Mouse (Mus musculus): ENCODE measurements at regions not wholly inside any gene's neighbourhood (a gene's known extent, or its start where the extent isn't known, plus 50 kb on each side); places are given as distances from the start of the nearest gene placed in this dataset.
"Not testable (repeated sequence)": the region's sequence is repeated elsewhere in the genome, so short reads cannot be mapped to it uniquely, and the experiment has no call there.

DNA sequence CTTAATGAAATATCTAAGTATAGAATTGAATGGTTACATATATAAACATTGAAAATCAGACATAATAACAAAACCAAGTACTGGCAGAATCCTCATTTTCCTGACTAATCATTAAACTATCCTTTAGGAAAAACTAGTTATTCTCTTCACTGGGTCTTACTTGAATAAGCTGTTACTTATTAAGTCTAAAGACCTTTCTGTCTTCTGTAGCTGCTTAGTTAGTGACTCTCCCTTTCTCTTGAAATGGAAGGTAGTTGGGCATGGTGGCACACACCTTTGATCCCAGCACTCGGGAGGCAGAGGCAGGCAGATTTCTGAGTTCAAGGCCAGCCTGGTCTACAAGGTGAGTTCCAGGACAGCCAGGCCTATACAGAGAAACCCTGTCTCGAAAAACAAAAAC lies 135.9 kb upstream of the Abcb5 start:
- not testable (repeated sequence) for H3K27me3 ChIP-seq (ENCODE audit: control insufficient read depth, insufficient read depth, insufficient read length); H3K79me3 ChIP-seq (ENCODE audit: low read depth); H3K4me3 ChIP-seq (ENCODE audit: insufficient read depth, poor library complexity, severe bottlenecking); H3ac ChIP-seq (ENCODE audit: control insufficient read depth, insufficient read length, low read depth); H3K36me3 ChIP-seq (ENCODE audit: control insufficient read depth, insufficient read depth); H3K79me2 ChIP-seq (ENCODE audit: control insufficient read depth, insufficient read depth)

- Histone ChIP-seq H3K36me3 (ENCODE audit: control insufficient read depth, insufficient read depth) (no peaks in the 10 kb centered on the region), H3K79me3 (ENCODE audit: low read depth) (no peaks in the 10 kb centered on the region), H3K4me3 (ENCODE audit: insufficient read depth, poor library complexity, severe bottlenecking) (no peak overlapping the region), H3ac (ENCODE audit: control insufficient read depth, insufficient read length, low read depth) (no peak overlapping the region), H3K27me3 (ENCODE audit: control insufficient read depth, insufficient read depth, insufficient read length) (no peaks in the 10 kb centered on the region), H3K79me2 (ENCODE audit: control insufficient read depth, insufficient read depth) (no peaks in the 10 kb centered on the region)
- TF ChIP-seq CTCF (IDR thresholded peaks at IDR 0.05; ENCODE audit: control insufficient read depth, insufficient read depth, insufficient read length) (no peak), USF1 (IDR thresholded peaks at IDR 0.05; ENCODE audit: low read depth) (no peak), CEBPB (IDR thresholded peaks at IDR 0.05; ENCODE audit: low read depth) (no peak), MYOG (IDR thresholded peaks at IDR 0.05; ENCODE audit: control insufficient read depth, extremely low read depth, insufficient read length) (no peak), FOSL1 (IDR thresholded peaks at IDR 0.05; ENCODE audit: insufficient read depth, low read length, poor library complexity, severe bottlenecking) (no peak), MAX (IDR thresholded peaks at IDR 0.05) (no peak), MYOD1 (IDR thresholded peaks at IDR 0.05; ENCODE audit: control insufficient read depth, insufficient read length, low read depth) (no peak)
Measured at GRCm38 (mm10) chr12:119099736-119100135, 133.5 kb upstream of the Abcb5 start.

GRCm38 (mm10) chr12:119097814-119098213 lies 131.6 kb upstream of the Abcb5 start:
- H3K36me3 ChIP-seq (ENCODE audit: control insufficient read depth, insufficient read depth), result no peaks in the 10 kb centered on the region
- no peaks in the 10 kb centered on the region for H3K79me2 ChIP-seq (ENCODE audit: control insufficient read depth, insufficient read depth)
- H3ac ChIP-seq (ENCODE audit: control insufficient read depth, insufficient read length, low read depth), result no peak overlapping the region
- H3K4me3 ChIP-seq (ENCODE audit: insufficient read depth, poor library complexity, severe bottlenecking), result no peak overlapping the region
- H3K79me3 ChIP-seq (ENCODE audit: low read depth), result no peaks in the 10 kb centered on the region
- TF ChIP-seq MYOG (IDR thresholded peaks at IDR 0.05; ENCODE audit: control insufficient read depth, extremely low read depth, insufficient read length) (no peak), CTCF (IDR thresholded peaks at IDR 0.05; ENCODE audit: control insufficient read depth, insufficient read depth, insufficient read length) (no peak), CEBPB (IDR thresholded peaks at IDR 0.05; ENCODE audit: low read depth) (no peak), MYOD1 (IDR thresholded peaks at IDR 0.05; ENCODE audit: control insufficient read depth, insufficient read length, low read depth) (no peak), USF1 (IDR thresholded peaks at IDR 0.05; ENCODE audit: low read depth) (no peak), MAX (IDR thresholded peaks at IDR 0.05) (no peak), FOSL1 (IDR thresholded peaks at IDR 0.05; ENCODE audit: insufficient read depth, low read length, poor library complexity, severe bottlenecking) (no peak)
- H3K27me3 ChIP-seq (ENCODE audit: control insufficient read depth, insufficient read depth, insufficient read length), result no peaks in the 10 kb centered on the region

DNA sequence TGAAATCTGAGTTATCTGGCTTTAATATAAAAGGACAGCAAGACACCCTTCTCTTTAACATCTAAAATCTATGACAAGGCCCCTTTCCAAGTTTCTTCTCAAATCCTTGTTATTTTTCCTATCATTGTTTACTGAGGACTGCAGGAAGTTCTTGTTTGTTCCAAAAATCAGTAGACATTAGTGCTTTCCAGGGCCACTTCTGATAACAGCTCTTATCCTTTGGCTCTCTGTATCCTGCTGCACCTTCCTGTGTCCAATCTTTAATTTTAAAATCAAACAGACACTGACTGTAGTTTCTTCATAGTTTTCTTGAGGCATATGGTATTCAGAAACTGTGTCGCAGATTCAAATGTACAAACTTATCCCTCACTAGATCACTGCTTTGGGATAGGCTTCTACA lies 128.1 kb upstream of the Abcb5 start:
- Histone ChIP-seq H3ac (ENCODE audit: control insufficient read depth, insufficient read length, low read depth) (no peak overlapping the region), H3K79me3 (ENCODE audit: low read depth) (no peaks in the 10 kb centered on the region), H3K4me3 (ENCODE audit: insufficient read depth, poor library complexity, severe bottlenecking) (no peak overlapping the region), H3K36me3 (ENCODE audit: control insufficient read depth, insufficient read depth) (no peaks in the 10 kb centered on the region), H3K27me3 (ENCODE audit: control insufficient read depth, insufficient read depth, insufficient read length) (no peaks in the 10 kb centered on the region), H3K79me2 (ENCODE audit: control insufficient read depth, insufficient read depth) (no peaks in the 10 kb centered on the region)
- TF ChIP-seq MYOD1 (IDR thresholded peaks at IDR 0.05; ENCODE audit: control insufficient read depth, insufficient read length, low read depth), result no peak
- no peak for TF ChIP-seq CEBPB (IDR thresholded peaks at IDR 0.05; ENCODE audit: low read depth)
- TF ChIP-seq MYOG (IDR thresholded peaks at IDR 0.05; ENCODE audit: control insufficient read depth, extremely low read depth, insufficient read length), result no peak
- no peak for TF ChIP-seq FOSL1 (IDR thresholded peaks at IDR 0.05; ENCODE audit: insufficient read depth, low read length, poor library complexity, severe bottlenecking)
- no peak for TF ChIP-seq CTCF (IDR thresholded peaks at IDR 0.05; ENCODE audit: control insufficient read depth, insufficient read depth, insufficient read length)
- TF ChIP-seq MAX (IDR thresholded peaks at IDR 0.05), result no peak
- no peak for TF ChIP-seq USF1 (IDR thresholded peaks at IDR 0.05; ENCODE audit: low read depth)

DNA sequence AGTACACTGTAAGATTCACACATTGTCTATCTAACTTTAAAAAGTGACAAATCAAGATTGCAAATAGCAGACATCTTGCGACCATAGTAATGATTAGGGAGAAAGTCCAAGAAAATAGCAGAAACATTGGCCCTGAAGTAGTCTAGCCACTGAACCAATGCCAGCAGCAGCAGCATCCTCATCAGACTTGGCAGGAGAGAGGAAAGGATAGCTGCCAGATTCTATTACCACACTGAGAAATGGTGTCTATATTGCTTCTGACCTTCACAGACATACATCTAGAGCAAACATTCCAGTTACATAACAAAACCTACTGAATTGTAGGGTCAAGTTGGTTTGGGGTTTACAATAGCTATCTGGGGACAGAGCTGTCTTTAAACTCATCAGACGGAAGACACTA lies 127.2 kb upstream of the Abcb5 start:
- Histone ChIP-seq H3K79me2 (ENCODE audit: control insufficient read depth, insufficient read depth) (no peaks in the 10 kb centered on the region), H3K36me3 (ENCODE audit: control insufficient read depth, insufficient read depth) (no peaks in the 10 kb centered on the region), H3K4me3 (ENCODE audit: insufficient read depth, poor library complexity, severe bottlenecking) (no peak overlapping the region), H3ac (ENCODE audit: control insufficient read depth, insufficient read length, low read depth) (no peak overlapping the region), H3K27me3 (ENCODE audit: control insufficient read depth, insufficient read depth, insufficient read length) (no peaks in the 10 kb centered on the region), H3K79me3 (ENCODE audit: low read depth) (no peaks in the 10 kb centered on the region)
- no peak for TF ChIP-seq MYOG (IDR thresholded peaks at IDR 0.05; ENCODE audit: control insufficient read depth, extremely low read depth, insufficient read length)
- TF ChIP-seq CTCF (IDR thresholded peaks at IDR 0.05; ENCODE audit: control insufficient read depth, insufficient read depth, insufficient read length), result no peak
- no peak for TF ChIP-seq MYOD1 (IDR thresholded peaks at IDR 0.05; ENCODE audit: control insufficient read depth, insufficient read length, low read depth)

DNA sequence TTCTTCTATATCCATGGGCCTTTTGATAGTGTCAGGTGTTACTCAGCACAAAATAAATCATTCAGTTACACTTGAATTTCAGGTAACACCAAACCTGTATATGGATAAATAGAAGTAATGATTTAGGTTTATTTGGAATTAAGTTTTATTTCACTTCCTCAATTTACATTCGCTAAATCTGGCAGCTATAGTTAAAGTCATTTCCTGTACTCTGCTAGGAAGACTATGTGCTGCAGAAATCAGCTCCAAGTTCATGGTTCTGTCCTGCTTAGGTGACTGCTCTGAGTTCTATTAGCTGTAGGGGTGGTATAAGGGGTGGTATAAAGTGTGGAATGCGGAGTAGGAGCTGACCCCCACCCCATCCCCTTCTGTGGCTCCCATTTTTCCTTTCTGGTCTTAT lies 123.1 kb upstream of the Abcb5 start:
- no peaks in the 10 kb centered on the region for H3K36me3 ChIP-seq (ENCODE audit: control insufficient read depth, insufficient read depth)
- H3ac ChIP-seq (ENCODE audit: control insufficient read depth, insufficient read length, low read depth), result no peak overlapping the region
- no peak overlapping the region for H3K4me3 ChIP-seq (ENCODE audit: insufficient read depth, poor library complexity, severe bottlenecking)
- H3K79me3 ChIP-seq (ENCODE audit: low read depth), result no peaks in the 10 kb centered on the region
- TF ChIP-seq MYOD1 (IDR thresholded peaks at IDR 0.05; ENCODE audit: control insufficient read depth, insufficient read length, low read depth), result no peak
- no peak for TF ChIP-seq FOSL1 (IDR thresholded peaks at IDR 0.05; ENCODE audit: insufficient read depth, low read length, poor library complexity, severe bottlenecking)
- TF ChIP-seq USF1 (IDR thresholded peaks at IDR 0.05; ENCODE audit: low read depth), result no peak
- no peak for TF ChIP-seq CEBPB (IDR thresholded peaks at IDR 0.05; ENCODE audit: low read depth)
- TF ChIP-seq CTCF (IDR thresholded peaks at IDR 0.05; ENCODE audit: control insufficient read depth, insufficient read depth, insufficient read length), result no peak
- TF ChIP-seq MAX (IDR thresholded peaks at IDR 0.05), result no peak
- TF ChIP-seq MYOG (IDR thresholded peaks at IDR 0.05; ENCODE audit: control insufficient read depth, extremely low read depth, insufficient read length), result no peak
- H3K79me2 ChIP-seq (ENCODE audit: control insufficient read depth, insufficient read depth), result no peaks in the 10 kb centered on the region
- no peaks in the 10 kb centered on the region for H3K27me3 ChIP-seq (ENCODE audit: control insufficient read depth, insufficient read depth, insufficient read length)
